Mouse (Mus musculus): ENCODE results near the gene Zcchc3. TPM values are rescaled to one million over a fixed set of nuclear protein-coding genes. Genes with fewer than 3 reads are reported as not detected.

Gene Zcchc3
- 18.0 and 20.2 TPM in 2 replicates for polyA plus RNA-seq (2015; fragmentation: Nextera tagmentation; extraction: Ambion mirVana)

DNA sequence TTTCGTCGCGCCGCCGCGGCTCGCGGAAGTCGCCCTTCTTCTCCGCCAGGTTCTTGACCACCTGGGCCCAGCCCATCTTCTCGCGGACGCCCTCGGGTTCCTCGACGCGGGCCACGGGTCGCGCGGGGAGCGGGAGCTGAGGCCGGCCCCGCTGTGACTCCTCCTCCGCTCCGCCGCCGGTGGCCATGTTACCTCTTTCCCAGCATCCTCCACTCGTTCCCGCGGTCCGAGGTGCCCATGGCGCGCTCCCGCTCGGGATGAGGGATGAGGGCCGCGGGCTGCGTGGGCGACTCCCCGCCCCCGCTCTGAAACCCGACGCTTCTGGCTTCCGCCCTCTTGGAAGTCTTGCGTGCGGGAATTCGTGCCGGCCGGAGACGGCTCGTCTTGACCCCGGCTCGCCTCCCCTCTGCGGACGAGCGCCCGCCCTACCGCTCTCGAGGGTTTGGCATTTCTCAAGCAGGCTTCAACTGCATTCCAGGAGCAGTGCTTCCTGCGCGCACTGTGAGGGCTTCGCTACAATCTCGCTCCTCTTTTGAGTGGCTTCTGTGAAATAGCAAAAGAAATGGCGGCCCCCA, at the start of gene Zcchc3:
Zcchc3 (minus strand) TSS at position 437 of the 575 bp plus-strand sequence.
- H3K9me3 ChIP-seq: no peaks in the 10 kb centered on the region
- peaks cover 50% of the 10 kb centered on the region for H3K4me1 ChIP-seq
- peak within 1 kb of the TSS; percentile 63 for H3K9ac ChIP-seq
- ATAC-seq (replicated peaks): peak; percentile 80
- H3K27ac ChIP-seq: peak within 1 kb of the TSS; percentile 97
- under 1% methylated on average over 65 of the region's 65 CpGs for WGBS
- H3K4me3 ChIP-seq: peak within 1 kb of the TSS; percentile 72
- H3K36me3 ChIP-seq (replicated peaks): no peaks in the 10 kb centered on the region
- no peaks in the 10 kb centered on the region for H3K27me3 ChIP-seq (replicated peaks)
- H3K4me2 ChIP-seq: peak within 1 kb of the TSS; percentile 87

GRCm38 (mm10) chr2:152459241-152459640, 44.4 kb upstream of the Zcchc3 start:
- H3K27ac ChIP-seq: no peak overlapping the region
- H3K4me3 ChIP-seq: no peak overlapping the region
- no peaks in the 10 kb centered on the region for H3K9me3 ChIP-seq
- H3K4me2 ChIP-seq: no peak overlapping the region
- H3K36me3 ChIP-seq (replicated peaks): no peaks in the 10 kb centered on the region
- ATAC-seq (replicated peaks): no peak
- H3K9ac ChIP-seq: no peak overlapping the region
- H3K27me3 ChIP-seq (replicated peaks): no peaks in the 10 kb centered on the region
- H3K4me1 ChIP-seq: no peaks in the 10 kb centered on the region
- WGBS: 71% methylated on average over 13 of the region's 13 CpGs

- Histone ChIP-seq H3K9me3 (no peaks in the 10 kb centered on the region), H3K9ac (no peak overlapping the region), H3K4me3 (no peak overlapping the region), H3K4me1 (no peaks in the 10 kb centered on the region), H3K4me2 (no peak overlapping the region), H3K36me3 (replicated peaks) (no peaks in the 10 kb centered on the region), H3K27ac (no peak overlapping the region), H3K27me3 (replicated peaks) (no peaks in the 10 kb centered on the region)
- WGBS: 74% methylated on average over 4 of the region's 4 CpGs
- peak; percentile 33; the same call in 1 of the 2 replicates for ATAC-seq (replicated peaks)
Observed at GRCm38 (mm10) chr2:152452101-152452781, 37.4 kb upstream of the Zcchc3 start.

GRCm38 (mm10) chr2:152450241-152450640, 35.4 kb upstream of the Zcchc3 start:
- no peak overlapping the region for H3K4me2 ChIP-seq
- H3K27ac ChIP-seq: no peak overlapping the region
- no peak overlapping the region for H3K9ac ChIP-seq
- H3K9me3 ChIP-seq: no peaks in the 10 kb centered on the region
- 6% methylated on average over 5 of the region's 5 CpGs for WGBS
- H3K4me1 ChIP-seq: no peaks in the 10 kb centered on the region
- no peaks in the 10 kb centered on the region for H3K27me3 ChIP-seq (replicated peaks)
- no peaks in the 10 kb centered on the region for H3K36me3 ChIP-seq (replicated peaks)
- H3K4me3 ChIP-seq: no peak overlapping the region
- ATAC-seq (replicated peaks): no peak

DNA sequence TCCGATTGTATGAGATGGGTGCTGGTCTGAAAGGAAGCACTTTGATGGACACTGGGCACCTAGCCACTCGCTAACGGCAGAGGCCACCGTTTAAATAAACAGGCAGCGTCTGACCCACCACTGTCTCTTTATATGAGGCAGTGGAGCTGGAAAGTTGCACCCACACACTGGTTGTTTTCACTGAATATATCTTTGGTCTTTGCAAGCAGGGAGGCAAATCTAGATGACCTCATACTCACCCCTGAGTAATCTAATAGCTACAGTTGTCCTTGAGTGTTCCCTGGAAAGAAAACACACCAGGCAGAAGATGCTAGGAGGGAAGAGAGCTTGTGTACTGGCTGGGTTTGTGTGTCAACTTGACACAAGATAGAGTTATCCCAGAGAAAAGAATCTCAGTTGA, 32.6 kb upstream of the Zcchc3 start:
- no peak overlapping the region for H3K9ac ChIP-seq
- no peaks in the 10 kb centered on the region for H3K36me3 ChIP-seq (replicated peaks)
- no peaks in the 10 kb centered on the region for H3K4me1 ChIP-seq
- ATAC-seq (replicated peaks): no peak
- H3K27me3 ChIP-seq (replicated peaks): no peaks in the 10 kb centered on the region
- no peaks in the 10 kb centered on the region for H3K9me3 ChIP-seq
- H3K4me3 ChIP-seq: no peak overlapping the region
- no peak overlapping the region for H3K4me2 ChIP-seq
- H3K27ac ChIP-seq: no peak overlapping the region
- 55% methylated on average over 5 of the region's 5 CpGs for WGBS

- Histone ChIP-seq H3K4me3 (no peak overlapping the region), H3K4me2 (no peak overlapping the region), H3K27ac (no peak overlapping the region), H3K36me3 (replicated peaks) (no peaks in the 10 kb centered on the region), H3K4me1 (no peaks in the 10 kb centered on the region), H3K27me3 (replicated peaks) (no peaks in the 10 kb centered on the region), H3K9ac (no peak overlapping the region), H3K9me3 (no peaks in the 10 kb centered on the region)
- no peak for ATAC-seq (replicated peaks)
- 69% methylated on average over 2 of the region's 2 CpGs for WGBS
Observed at GRCm38 (mm10) chr2:152446642-152447041, 31.8 kb upstream of the Zcchc3 start.

DNA sequence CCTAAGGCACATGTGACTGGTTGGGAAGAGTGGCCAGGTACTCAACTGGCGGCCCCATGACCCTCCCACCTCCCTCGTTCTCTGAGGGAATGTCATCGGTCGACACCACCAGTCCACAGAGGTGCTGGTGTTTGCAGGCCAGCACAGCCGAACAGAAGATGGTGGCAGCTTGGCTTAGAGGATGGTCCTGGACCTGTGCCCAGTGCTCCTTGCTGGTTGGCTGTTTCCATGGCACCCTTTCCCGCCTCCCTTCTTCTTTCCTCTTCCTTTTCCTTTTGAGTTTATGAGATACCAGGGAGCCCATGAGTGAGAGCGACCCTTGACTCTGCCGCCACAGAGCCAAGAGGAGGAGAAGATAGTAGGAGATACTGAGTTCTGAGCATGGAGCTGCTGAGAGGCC, 28.5 kb upstream of the Zcchc3 start:
- Histone ChIP-seq H3K9ac (no peak overlapping the region), H3K27me3 (replicated peaks) (no peaks in the 10 kb centered on the region), H3K27ac (no peak overlapping the region), H3K4me1 (no peaks in the 10 kb centered on the region), H3K4me3 (no peak overlapping the region), H3K4me2 (no peak overlapping the region), H3K36me3 (replicated peaks) (no peaks in the 10 kb centered on the region), H3K9me3 (no peaks in the 10 kb centered on the region)
- 88% methylated on average over 8 of the region's 8 CpGs for WGBS
- ATAC-seq (replicated peaks): no peak

DNA sequence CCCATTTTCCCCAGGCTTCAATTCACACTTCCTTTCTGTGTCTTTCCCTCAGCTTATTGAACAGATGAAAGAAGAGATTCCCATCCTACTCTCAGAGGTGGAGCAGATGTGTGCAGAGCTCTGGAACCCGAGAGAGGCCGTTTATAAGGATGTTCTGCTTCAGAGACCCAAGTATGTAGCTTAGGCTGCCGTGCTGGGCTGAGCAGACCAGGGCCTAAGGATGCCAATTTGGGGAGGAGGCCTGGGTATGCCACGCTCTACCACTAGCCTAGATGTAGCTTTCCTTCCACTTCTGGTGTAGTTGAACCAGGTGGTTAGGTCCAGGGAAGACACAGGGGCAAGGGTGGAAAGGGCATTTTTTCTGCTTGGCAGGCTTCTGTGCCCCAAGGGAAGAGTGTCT, 27.5 kb upstream of the Zcchc3 start:
- Histone ChIP-seq H3K27ac (no peak overlapping the region), H3K27me3 (replicated peaks) (no peaks in the 10 kb centered on the region), H3K4me1 (peaks cover 4% of the 10 kb centered on the region), H3K36me3 (replicated peaks) (no peaks in the 10 kb centered on the region), H3K4me3 (no peak overlapping the region), H3K9ac (no peak overlapping the region), H3K4me2 (no peak overlapping the region), H3K9me3 (no peaks in the 10 kb centered on the region)
- 52% methylated on average over 4 of the region's 4 CpGs for WGBS
- ATAC-seq (replicated peaks): no peak

DNA sequence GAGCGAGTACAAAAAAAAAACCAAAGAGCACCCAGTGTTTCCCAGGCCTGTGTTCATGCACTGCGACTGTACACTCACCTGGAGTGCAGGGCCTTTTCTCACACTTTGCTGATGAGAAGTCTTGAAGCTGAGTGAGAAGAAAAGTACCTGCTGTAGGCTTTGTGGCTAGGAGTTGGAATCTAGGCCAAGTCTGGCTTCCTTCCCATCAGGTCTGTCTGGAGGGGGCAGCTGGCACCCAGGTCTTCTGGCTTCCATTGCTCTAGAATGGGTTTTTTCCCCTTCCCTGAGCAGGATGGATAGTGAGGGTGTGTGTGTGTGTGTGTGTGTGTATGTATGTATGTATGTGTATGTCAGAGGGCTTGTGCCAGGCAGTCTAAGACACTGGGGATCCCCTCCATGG, 25.0 kb upstream of the Zcchc3 start:
- H3K4me3 ChIP-seq: no peak overlapping the region
- H3K27me3 ChIP-seq (replicated peaks): no peaks in the 10 kb centered on the region
- H3K9me3 ChIP-seq: no peaks in the 10 kb centered on the region
- no peak for ATAC-seq (replicated peaks)
- H3K9ac ChIP-seq: no peak overlapping the region
- peaks cover 10% of the 10 kb centered on the region for H3K4me1 ChIP-seq
- H3K4me2 ChIP-seq: no peak overlapping the region
- H3K27ac ChIP-seq: no peak overlapping the region
- no peaks in the 10 kb centered on the region for H3K36me3 ChIP-seq (replicated peaks)
- WGBS: 89% methylated on average over 2 of the region's 2 CpGs

DNA sequence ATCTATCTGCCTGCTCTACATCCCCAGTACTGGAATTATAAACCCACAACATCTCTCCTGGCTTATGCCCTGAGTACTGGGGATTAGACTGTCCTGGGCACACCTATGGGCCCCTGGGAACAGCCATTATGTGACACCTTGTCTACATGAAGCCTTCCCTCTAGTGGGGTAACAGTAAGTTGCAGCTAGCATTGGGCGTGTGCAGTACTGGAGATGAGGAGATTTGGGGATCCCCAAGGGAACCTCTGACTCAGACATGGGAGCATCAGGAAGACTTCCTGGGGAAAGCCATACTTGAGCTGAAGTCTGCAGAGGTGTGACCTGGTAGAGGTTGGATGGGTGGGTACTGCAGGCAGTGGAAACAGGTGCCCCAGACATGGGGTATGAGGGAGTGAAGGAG, 24.1 kb upstream of the Zcchc3 start:
- H3K27me3 ChIP-seq (replicated peaks): no peaks in the 10 kb centered on the region
- peaks cover 10% of the 10 kb centered on the region for H3K4me1 ChIP-seq
- no peak overlapping the region for H3K4me3 ChIP-seq
- no peak for ATAC-seq (replicated peaks)
- H3K4me2 ChIP-seq: no peak overlapping the region
- 63% methylated on average over 1 of the region's 1 CpGs for WGBS
- H3K9ac ChIP-seq: no peak overlapping the region
- H3K9me3 ChIP-seq: no peaks in the 10 kb centered on the region
- no peak overlapping the region for H3K27ac ChIP-seq
- H3K36me3 ChIP-seq (replicated peaks): no peaks in the 10 kb centered on the region

GRCm38 (mm10) chr2:152436983-152437860, 22.4 kb upstream of the Zcchc3 start:
- 0 out of 2 replicates have a peak overlapping the region, but pooled peaks have one; percentile 48 for H3K27ac ChIP-seq
- no peaks in the 10 kb centered on the region for H3K36me3 ChIP-seq (replicated peaks)
- ATAC-seq (replicated peaks): peak; percentile 92
- H3K4me1 ChIP-seq: peaks cover 10% of the 10 kb centered on the region
- peak overlapping the region; percentile 34 for H3K4me3 ChIP-seq
- WGBS: 3% methylated on average over 23 of the region's 23 CpGs
- H3K9me3 ChIP-seq: no peaks in the 10 kb centered on the region
- no peaks in the 10 kb centered on the region for H3K27me3 ChIP-seq (replicated peaks)
- peak overlapping the region; percentile 53 for H3K9ac ChIP-seq
- peak overlapping the region; percentile 64 for H3K4me2 ChIP-seq

DNA sequence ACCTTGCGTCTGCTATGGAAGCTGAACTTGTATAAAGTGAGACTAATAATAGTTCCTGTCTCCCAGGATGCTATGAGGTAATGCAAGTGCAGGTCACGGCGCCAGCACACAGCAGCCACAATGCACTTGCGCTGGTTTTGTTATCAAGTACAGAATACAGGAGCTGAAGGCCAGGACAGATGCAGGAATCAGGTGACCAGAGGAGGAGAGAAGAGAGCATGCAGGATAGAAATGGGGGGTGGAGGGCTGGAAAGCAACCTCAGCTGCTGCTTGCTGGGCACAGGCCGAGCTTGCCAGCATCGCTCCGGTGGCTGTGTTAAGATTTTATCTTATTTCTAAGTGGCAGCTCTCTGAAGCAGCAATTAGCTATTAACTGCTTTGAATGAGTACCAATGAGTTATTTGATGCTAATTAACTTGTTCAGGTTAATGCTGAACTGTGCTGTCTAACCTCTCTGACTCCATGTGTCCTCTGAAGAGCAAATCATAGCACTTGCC, 21.6 kb upstream of the Zcchc3 start:
- 66% methylated on average over 7 of the region's 7 CpGs for WGBS
- H3K27me3 ChIP-seq (replicated peaks): no peaks in the 10 kb centered on the region
- H3K4me3 ChIP-seq: no peak overlapping the region
- no peaks in the 10 kb centered on the region for H3K36me3 ChIP-seq (replicated peaks)
- H3K4me1 ChIP-seq: peaks cover 10% of the 10 kb centered on the region
- no peak overlapping the region for H3K9ac ChIP-seq
- no peaks in the 10 kb centered on the region for H3K9me3 ChIP-seq
- no peak for ATAC-seq (replicated peaks)
- no peak overlapping the region for H3K4me2 ChIP-seq
- H3K27ac ChIP-seq: no peak overlapping the region

All from midbrain, embryonic 15.5 days (tissue).